Mouse (Mus musculus) limb, embryonic 11.5 days (tissue): ENCODE measurements around the gene Tecpr1. TPM values are rescaled to one million over a fixed set of nuclear protein-coding genes. Genes with fewer than 3 reads are reported as not detected.

Source experiments
- ATAC-seq: fragments of 200-750 bp; cut with Nextera tagmentation; 2 replicates; pipeline ENCODE4 v1.8.0; 2017; ENCODE audit warnings: low read depth; ENCODE audit not compliant: insufficient number of reproducible peaks, low FRiP score, low TSS enrichment
- DNase-seq: peaks from one replicate; pipeline ENCODE4 v3.0.0-alpha.2; 2015; ENCODE audit warnings: low spot score
- H3K27ac ChIP-seq: fragments of 300-500 bp; sonication (generic); replicated peaks from 2 replicates; pipeline ENCODE4 v1.5.1; 2014; ENCODE audit warnings: low read depth, mild to moderate bottlenecking, low read length
- H3K27me3 ChIP-seq: fragments of 300-500 bp; sonication (generic); 2 replicates; pipeline ENCODE4 v1.6.1; 2014; ENCODE audit warnings: mild to moderate bottlenecking, low read length, mixed read lengths; ENCODE audit not compliant: control insufficient read depth, insufficient read depth
- H3K36me3 ChIP-seq: fragments of 300-500 bp; sonication (generic); 2 replicates; pipeline ENCODE4 v1.6.1; 2014; ENCODE audit warnings: mild to moderate bottlenecking, low read length, moderate library complexity, mixed read lengths; ENCODE audit not compliant: control insufficient read depth, insufficient read depth
- H3K4me1 ChIP-seq: fragments of 300-500 bp; sonication (generic); 2 replicates; pipeline ENCODE4 v1.6.1; 2014; ENCODE audit warnings: low read length, mixed read lengths; ENCODE audit not compliant: control insufficient read depth, insufficient read depth
- H3K4me2 ChIP-seq: fragments of 300-500 bp; sonication (generic); 2 replicates; pipeline ENCODE4 v1.6.1; 2014; ENCODE audit warnings: low read depth, mild to moderate bottlenecking, moderate library complexity; ENCODE audit not compliant: severe bottlenecking
- H3K4me3 ChIP-seq: fragments of 300-500 bp; sonication (generic); 2 replicates; pipeline ENCODE4 v1.5.1; 2014; ENCODE audit warnings: low read depth, low read length
- H3K9ac ChIP-seq: fragments of 300-500 bp; sonication (generic); 2 replicates; pipeline ENCODE4 v1.6.1; 2014; ENCODE audit warnings: mild to moderate bottlenecking, low read length
- H3K9me3 ChIP-seq: fragments of 300-500 bp; sonication (generic); 2 replicates; pipeline ENCODE4 v1.6.1; 2016; ENCODE audit warnings: low read length; ENCODE audit not compliant: control insufficient read depth
- WGBS: fragments of 180-500 bp; shearing (Covaris S2); extraction: QIAGEN DNeasy Blood & Tissue Kit; methylation state at CpG from one replicate; pipeline ENCODE4 v1.1.7; 2014; 5-methylcytosine and 5-hydroxymethylcytosine counted together
- polyA plus RNA-seq: library from polyadenylated mRNA; unstranded; fragments of >200 nt; fragmentation: Nextera tagmentation; extraction: Ambion mirVana; gene quantifications from 2 replicates; pipeline ENCODE4 v1.2.1, GENCODE M21; 2014

Gene Tecpr1
- polyA plus RNA-seq, 1 experiment from 2014 or later: 11.3 TPM

- WGBS: 67% methylated on average over 10 of the region's 10 CpGs
- H3K4me1 ChIP-seq: no peaks in the 10 kb centered on the region
- no peak overlapping the region for H3K27ac ChIP-seq
- no peak overlapping the region for H3K4me3 ChIP-seq
- H3K9me3 ChIP-seq: no peaks in the 10 kb centered on the region; the same call in 1 of the 2 replicates
- H3K36me3 ChIP-seq: no peaks in the 10 kb centered on the region
- no peak overlapping the region for H3K4me2 ChIP-seq
- H3K9ac ChIP-seq: no peak overlapping the region
- DNase-seq (no peak), ATAC-seq (no peak)
- no peaks in the 10 kb centered on the region for H3K27me3 ChIP-seq
These were observed 24.6 kb upstream of the Tecpr1 start for GRCm38 (mm10) chr5:144247906-144248585.

DNA sequence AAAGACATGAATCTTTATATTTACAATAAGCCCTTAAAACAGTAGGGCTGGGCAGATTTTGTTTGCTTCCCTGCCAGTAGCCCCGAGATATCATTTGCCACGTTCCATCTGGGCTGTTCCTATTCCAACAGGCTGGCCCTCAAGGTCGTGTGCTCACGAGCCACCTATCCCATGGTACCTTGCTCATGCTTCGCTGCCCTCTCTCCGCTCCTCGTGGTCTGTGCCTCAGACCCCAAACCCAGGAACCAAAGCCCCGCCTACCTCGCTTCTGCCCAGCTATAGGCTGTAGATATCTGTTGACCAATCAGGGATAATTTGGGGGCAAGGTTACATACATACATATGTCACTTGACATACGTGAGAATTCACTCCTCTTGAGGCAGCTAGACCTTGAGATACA lies 23.9 kb upstream of the Tecpr1 start:
- Histone ChIP-seq H3K27me3 (no peaks in the 10 kb centered on the region), H3K4me3 (no peak overlapping the region), H3K27ac (no peak overlapping the region), H3K36me3 (no peaks in the 10 kb centered on the region), H3K4me1 (no peaks in the 10 kb centered on the region), H3K9me3 (no peaks in the 10 kb centered on the region; the same call in 1 of the 2 replicates), H3K4me2 (no peak overlapping the region), H3K9ac (no peak overlapping the region)
- DNase-seq (no peak), ATAC-seq (no peak)
- WGBS: 74% methylated on average over 10 of the region's 10 CpGs

DNA sequence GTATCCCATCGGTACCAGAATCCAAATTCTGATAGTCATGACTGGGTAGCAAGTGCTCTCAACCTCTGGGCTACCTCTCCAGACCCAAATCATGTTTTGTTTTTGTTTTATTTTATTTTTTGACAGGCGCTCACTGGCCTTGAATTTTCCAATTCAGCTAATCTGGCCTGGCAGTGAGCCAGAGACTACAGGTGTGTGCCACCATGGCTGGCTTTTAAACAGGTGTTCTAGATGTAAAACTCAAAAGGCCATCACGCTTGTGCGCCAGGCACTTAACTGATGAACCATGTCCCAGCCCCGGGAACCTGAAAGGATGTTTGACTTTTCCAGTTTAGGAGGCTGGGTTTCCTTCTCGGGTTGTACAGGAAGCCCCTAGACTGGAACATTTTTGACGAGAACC lies 23.3 kb upstream of the Tecpr1 start:
- DNase-seq (no peak), ATAC-seq (no peak)
- no peaks in the 10 kb centered on the region; the same call in 1 of the 2 replicates for H3K9me3 ChIP-seq
- H3K27me3 ChIP-seq: no peaks in the 10 kb centered on the region
- 80% methylated on average over 7 of the region's 7 CpGs for WGBS
- no peak overlapping the region for H3K4me2 ChIP-seq
- H3K9ac ChIP-seq: no peak overlapping the region
- H3K27ac ChIP-seq: no peak overlapping the region
- H3K36me3 ChIP-seq: no peaks in the 10 kb centered on the region
- H3K4me1 ChIP-seq: no peaks in the 10 kb centered on the region
- no peak overlapping the region for H3K4me3 ChIP-seq

- no peak overlapping the region for H3K4me2 ChIP-seq
- no peak overlapping the region for H3K9ac ChIP-seq
- H3K27ac ChIP-seq: no peak overlapping the region
- 61% methylated on average over 2 of the region's 2 CpGs for WGBS
- H3K4me3 ChIP-seq: no peak overlapping the region
- ATAC-seq (no peak), DNase-seq (no peak)
- no peaks in the 10 kb centered on the region; the same call in 1 of the 2 replicates for H3K9me3 ChIP-seq
- H3K4me1 ChIP-seq: no peaks in the 10 kb centered on the region
- no peaks in the 10 kb centered on the region for H3K36me3 ChIP-seq
- no peaks in the 10 kb centered on the region for H3K27me3 ChIP-seq
These were observed 22.2 kb upstream of the Tecpr1 start for GRCm38 (mm10) chr5:144245592-144245991.

DNA sequence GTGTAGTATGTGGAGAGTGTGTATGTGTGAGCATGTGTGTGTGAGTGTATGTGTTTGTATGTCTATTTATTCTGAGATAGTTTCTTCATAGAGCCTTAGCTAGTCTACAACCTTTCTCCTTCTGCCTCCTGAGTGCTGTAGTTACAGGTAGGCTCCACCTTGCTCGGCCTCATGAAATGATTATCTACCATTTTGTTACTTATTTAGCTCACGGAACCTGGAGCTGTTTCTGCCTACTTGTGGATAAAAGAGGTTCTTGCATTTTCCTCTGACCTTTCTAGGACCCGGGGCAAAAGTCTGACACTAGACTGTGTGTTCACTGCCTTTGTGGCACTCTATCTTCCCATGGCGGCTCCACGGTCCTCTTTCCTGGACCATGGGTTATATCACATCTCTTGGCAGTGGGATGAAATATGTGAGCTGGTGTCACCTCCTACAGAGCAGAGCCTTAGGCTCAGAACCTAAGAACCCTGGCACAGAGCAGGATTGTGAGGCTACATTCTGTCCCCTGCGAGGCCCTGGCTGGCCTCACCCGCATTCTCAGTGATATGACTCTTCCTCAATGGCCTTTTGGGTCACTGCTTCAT lies 20.6 kb upstream of the Tecpr1 start, which contains the start of gene Bri3:
Gene Bri3, plus strand, starts transcription at position 537 of the 587 bp plus-strand sequence.
- no peak within 1 kb of the TSS for H3K27ac ChIP-seq
- H3K9me3 ChIP-seq: no peaks in the 10 kb centered on the region
- ATAC-seq (no peak), DNase-seq (no peak)
- no peaks in the 10 kb centered on the region for H3K27me3 ChIP-seq
- no peak within 1 kb of the TSS for H3K4me3 ChIP-seq
- H3K36me3 ChIP-seq: no peaks in the 10 kb centered on the region
- no peak within 1 kb of the TSS for H3K4me2 ChIP-seq
- H3K9ac ChIP-seq: no peak within 1 kb of the TSS
- H3K4me1 ChIP-seq: no peaks in the 10 kb centered on the region
- 89% methylated on average over 7 of the region's 7 CpGs for WGBS

DNA sequence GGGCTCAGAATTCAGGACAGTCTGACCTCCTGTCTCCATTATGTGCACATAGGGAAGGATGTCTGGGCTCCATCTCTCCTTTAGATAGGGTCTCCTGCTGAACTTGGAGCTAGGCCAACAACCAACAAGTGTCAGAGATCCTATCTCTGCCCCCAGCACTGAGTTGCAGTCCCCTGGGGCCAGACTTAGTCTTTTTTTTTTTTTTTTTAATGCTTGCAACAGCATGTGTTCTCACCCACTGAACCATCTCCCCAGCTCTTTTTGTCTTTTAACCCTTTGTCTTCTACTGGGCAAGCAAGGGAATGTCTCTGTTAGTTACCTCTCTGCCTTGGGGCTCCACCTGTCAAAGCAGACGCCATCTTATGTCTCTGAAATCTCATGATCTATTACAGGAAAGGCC lies 15.6 kb upstream of the Tecpr1 start:
- Histone ChIP-seq H3K27me3 (no peaks in the 10 kb centered on the region), H3K4me1 (no peaks in the 10 kb centered on the region), H3K9ac (no peak overlapping the region), H3K4me3 (no peak overlapping the region), H3K36me3 (no peaks in the 10 kb centered on the region), H3K4me2 (no peak overlapping the region), H3K27ac (no peak overlapping the region), H3K9me3 (peaks cover 2% of the 10 kb centered on the region; the same call in 1 of the 2 replicates)
- WGBS: 89% methylated on average over 1 of the region's 1 CpGs
- ATAC-seq (no peak), DNase-seq (no peak)

DNA sequence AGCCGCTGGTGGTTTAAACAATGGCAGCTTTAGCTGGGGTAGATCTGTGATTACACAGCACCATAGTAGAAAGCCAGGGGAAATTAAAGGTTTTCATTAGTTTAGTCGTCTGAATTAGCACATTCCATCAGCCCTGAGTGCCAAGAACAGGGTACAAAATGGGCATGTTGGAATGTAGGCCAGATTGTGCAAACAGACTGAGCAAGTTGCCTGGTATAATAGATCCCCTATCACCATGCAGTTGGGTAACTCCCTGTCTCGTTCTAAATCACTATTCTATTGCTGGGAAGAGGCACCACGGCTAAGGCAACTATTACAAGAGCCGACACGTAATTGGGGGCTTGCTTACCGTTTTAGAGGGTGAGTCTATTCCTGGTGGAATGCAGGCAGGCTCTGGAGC lies 11.3 kb upstream of the Tecpr1 start:
- WGBS: 84% methylated on average over 7 of the region's 7 CpGs
- no peak overlapping the region for H3K4me3 ChIP-seq

GRCm38 (mm10) chr5:144234222-144234621 lies 10.8 kb upstream of the Tecpr1 start:
- Histone ChIP-seq H3K4me2 (no peak overlapping the region), H3K4me1 (no peaks in the 10 kb centered on the region), H3K36me3 (no peaks in the 10 kb centered on the region), H3K9me3 (peaks cover 2% of the 10 kb centered on the region; the same call in 1 of the 2 replicates), H3K27me3 (no peaks in the 10 kb centered on the region), H3K4me3 (no peak overlapping the region), H3K9ac (no peak overlapping the region), H3K27ac (no peak overlapping the region)
- DNase-seq (no peak), ATAC-seq (no peak)
- 76% methylated on average over 6 of the region's 6 CpGs for WGBS

More for the DNA sequence above, 11.3 kb upstream of the Tecpr1 start:
- Histone ChIP-seq H3K4me1 (no peaks in the 10 kb centered on the region), H3K36me3 (no peaks in the 10 kb centered on the region), H3K4me2 (no peak overlapping the region), H3K27me3 (no peaks in the 10 kb centered on the region), H3K27ac (no peak overlapping the region), H3K9me3 (peaks cover 2% of the 10 kb centered on the region; the same call in 1 of the 2 replicates), H3K9ac (no peak overlapping the region)
- ATAC-seq (no peak), DNase-seq (no peak)
